Mouse (Mus musculus) gastrocnemius, postnatal 10 days (tissue): Measurements from ENCODE around the gene Pex11b. TPM values are rescaled to one million over a fixed set of nuclear protein-coding genes. Genes with fewer than 3 reads are reported as not detected.
"Not testable (repeated sequence)": the region's sequence is repeated elsewhere in the genome, so short reads cannot be mapped to it uniquely, and the experiment has no call there.

Experiments used
- DNase-seq: peaks from one replicate; pipeline ENCODE4 v3.0.0; 2021; ENCODE audit warnings: mixed read lengths
- long read RNA-seq, 2 experiments: library from polyadenylated mRNA; stranded (forward); transcript quantifications; one replicate each; pipeline ENCODE4 v2.0.0; 2021
- total RNA-seq, 2 experiments: library from RNA; stranded (reverse); gene quantifications; 2 replicates each; pipeline ENCODE4 v1.2.3; 2021

Pex11b gene
- total RNA-seq: 10 to 100 TPM; 23.6 to 26.7 TPM
- long read RNA-seq, experiment 1, transcript Pex11b-201 (5 exons, 1,122 nt): minor isoform, 7 of 42 reads
- long read RNA-seq, experiment 1, transcript Pex11b-202 (4 exons, 2,424 nt): major isoform, 20 of 42 reads
- long read RNA-seq, experiment 1, partial matches to known transcripts: 11 of 42 reads
- long read RNA-seq, experiment 1, other reads (novel, unspliced or antisense): 1 of 42 reads
- long read RNA-seq, experiment 2, transcript Pex11b-202 (4 exons, 2,424 nt): major isoform, 19 of 44 reads
- long read RNA-seq, experiment 2, transcript Pex11b-201 (5 exons, 1,122 nt): minor isoform, 13 of 44 reads
- long read RNA-seq, experiment 2, partial matches to known transcripts: 6 of 44 reads
- long read RNA-seq, experiment 2, other reads (novel, unspliced or antisense): 3 of 44 reads

DNA sequence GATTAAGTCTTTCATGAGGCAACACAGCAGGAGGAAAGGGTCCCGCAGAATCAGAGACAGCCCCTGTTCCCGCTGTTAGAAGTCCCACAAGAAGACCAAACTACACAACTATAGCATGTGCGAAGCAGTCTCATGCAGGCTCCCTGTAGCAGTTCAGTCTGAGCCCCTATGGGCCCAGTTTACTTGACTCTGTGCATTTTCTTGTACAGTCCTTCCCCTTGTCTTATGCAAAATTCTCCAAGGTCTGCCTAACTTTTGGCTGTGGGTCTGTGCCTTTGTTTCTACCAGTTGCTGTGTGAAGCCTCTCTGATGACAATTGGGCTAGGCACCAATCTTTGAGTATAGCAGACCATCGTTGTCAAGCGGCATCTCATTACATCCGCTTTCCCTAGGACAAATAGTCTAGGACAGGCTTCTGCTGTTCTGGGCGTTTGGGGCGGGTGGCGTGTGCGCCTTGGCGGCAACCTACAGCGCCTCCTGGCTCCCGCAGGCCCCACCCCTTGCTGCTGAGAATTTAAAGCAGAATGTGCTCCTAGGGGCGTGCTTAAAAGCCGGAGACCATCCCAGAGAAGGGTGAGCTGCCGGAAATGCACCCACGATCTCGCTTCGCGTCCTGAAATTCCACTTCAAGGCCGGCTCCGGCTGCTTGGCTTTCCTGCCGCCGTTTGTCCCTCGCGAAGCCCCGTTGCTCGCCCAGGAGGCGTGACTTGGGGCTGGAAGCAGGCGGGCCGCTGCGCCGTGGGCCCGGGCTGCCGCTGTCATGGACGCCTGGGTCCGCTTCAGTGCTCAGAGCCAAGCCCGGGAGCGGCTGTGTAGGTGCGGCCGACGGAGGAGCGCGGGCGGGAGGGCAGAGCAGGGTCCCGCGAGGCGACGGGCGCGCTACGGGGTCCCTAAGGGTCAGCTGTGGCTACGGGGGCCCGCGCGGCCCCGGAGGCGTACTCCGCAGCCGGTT, at the start of gene Pex11b, which contains the start of gene Gm42957:
Gene Pex11b, plus strand, starts transcription at position 449 of the 952 bp plus-strand sequence.
Gene Gm42957, plus strand, starts transcription at position 547 of the 952 bp plus-strand sequence.
- DNase-seq: peak; percentile 86

DNA sequence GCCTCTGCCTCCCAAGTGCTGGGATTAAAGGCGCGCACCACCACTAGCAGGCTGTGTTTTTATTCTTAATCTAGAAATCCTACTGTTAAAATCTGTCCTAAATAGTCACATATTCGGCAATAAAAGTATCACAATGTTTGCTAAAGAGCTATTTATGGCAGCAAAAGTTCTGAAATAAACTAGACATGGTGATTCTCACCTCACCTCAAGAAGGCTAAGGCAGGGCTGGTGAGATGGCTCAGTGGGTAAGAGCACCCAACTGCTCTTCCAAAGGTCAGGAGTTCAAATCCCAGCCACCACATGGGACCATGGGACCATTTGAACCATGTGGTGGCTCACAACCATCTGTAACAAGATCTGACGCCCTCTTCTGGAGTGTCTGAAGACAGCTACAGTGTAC, 44.5 kb upstream of the Pex11b start:
- DNase-seq: no peak

DNA sequence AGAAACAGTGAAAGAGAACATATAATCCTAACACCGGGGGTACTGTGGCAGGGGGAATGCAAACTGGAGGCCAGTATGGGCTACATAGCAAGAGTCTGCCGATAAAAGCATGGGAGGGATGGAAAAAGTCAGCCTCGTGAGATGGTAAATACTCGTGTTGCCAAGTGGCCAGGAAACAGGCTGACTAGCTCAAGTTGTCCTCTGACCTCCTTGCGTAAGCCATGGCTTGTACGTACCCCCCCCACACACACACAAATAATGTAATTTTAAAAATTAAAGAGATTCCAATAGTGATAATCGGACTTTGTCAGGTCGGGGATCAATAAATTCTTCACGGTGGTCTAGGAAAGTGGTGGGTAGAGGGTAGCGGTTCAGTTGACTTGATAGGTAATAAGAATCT, 41.8 kb upstream of the Pex11b start:
- no peak for DNase-seq

DNA sequence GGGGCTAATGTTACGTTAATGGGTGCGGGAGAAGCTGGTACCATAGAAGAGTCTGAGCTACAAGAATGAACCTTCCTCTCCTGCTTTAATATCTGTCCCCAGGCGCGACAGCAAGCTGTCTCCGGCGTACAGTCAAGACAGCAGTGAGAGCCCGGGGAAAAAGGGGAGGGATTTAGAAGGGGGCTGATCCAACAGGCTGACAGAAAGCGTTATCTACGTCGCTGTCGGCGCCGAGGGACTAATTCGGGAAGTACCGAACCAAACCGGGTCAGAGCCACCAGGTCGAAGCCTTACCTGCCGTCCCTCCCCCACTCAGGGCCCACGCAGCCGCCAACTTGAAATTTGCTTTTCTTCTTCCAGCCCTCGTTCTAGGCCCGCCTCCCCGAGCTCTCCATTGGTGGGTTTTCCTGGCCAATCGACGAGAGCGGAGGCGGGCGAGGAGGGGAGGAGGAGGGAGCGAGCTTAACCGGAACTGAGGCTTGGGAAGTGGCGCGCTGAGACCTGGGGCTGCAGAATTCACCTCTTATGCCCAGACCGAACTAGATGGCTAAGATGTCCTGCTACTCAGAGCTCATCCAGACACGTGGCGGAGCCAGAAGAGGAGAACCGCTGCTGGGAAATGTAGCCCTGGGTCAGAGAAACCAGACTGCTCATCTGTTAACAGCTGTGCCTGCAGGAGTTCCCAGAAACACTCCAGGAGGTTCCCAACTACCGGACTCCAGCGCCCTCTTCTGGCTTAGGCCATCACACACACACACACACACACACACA, 41.2 kb upstream of the Pex11b start, which contains the start of gene Polr3gl:
Gene Polr3gl, minus strand, starts transcription at position 392 of the 771 bp plus-strand sequence.
- peak; percentile 91 for DNase-seq

DNA sequence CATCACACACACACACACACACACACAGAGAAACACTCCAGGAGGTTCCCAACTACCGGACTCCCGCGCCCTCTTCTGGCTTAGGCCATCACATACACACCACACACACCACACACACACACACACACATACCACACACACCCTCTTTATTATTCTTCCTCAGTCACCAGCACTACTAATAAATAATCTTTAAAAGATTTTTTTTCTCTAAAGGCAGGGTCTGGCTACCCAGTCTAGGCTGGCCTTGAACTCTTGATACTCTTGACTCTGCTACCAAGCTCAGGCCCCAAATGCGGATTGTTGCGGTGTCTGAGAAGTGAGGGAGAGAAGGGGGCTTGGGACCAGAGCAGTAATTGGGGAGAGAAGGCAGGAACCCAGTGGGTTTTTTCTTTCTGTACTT, 40.3 kb upstream of the Pex11b start:
- DNase-seq: no peak

GRCm38 (mm10) chr3:96595661-96596060, 39.5 kb upstream of the Pex11b start:
- DNase-seq: no peak

DNA sequence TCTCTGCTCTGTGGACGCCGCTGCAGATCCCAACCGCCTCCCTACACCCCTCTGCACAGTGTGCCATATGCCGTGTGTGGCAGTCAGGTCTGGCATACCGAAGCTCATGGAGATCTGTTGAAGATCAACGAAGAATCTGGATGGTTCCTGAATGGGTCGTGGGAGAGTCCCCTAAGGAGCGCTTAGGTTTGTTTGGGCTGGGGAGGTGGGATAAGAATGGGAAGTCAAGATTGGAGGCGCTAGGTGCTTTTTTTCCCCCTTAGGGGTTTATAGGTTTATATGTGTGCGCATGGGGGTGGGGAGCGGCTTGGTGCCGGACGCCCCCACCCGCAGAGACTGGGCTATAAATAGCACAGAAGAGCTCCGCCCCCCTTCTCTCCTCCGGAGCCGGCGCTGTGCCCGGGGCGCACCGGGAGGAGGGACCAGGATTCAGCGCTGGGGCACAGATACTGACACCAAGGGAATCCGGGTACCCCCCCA, 38.9 kb upstream of the Pex11b start, which contains the start of gene Ankrd34a:
Gene Ankrd34a, plus strand, starts transcription at position 409 of the 480 bp plus-strand sequence.
- no peak for DNase-seq

- DNase-seq: no peak
These were observed 38.3 kb upstream of the Pex11b start for GRCm38 (mm10) chr3:96596855-96597254.

GRCm38 (mm10) chr3:96597435-96597891, 37.7 kb upstream of the Pex11b start:
- no peak for DNase-seq

DNA sequence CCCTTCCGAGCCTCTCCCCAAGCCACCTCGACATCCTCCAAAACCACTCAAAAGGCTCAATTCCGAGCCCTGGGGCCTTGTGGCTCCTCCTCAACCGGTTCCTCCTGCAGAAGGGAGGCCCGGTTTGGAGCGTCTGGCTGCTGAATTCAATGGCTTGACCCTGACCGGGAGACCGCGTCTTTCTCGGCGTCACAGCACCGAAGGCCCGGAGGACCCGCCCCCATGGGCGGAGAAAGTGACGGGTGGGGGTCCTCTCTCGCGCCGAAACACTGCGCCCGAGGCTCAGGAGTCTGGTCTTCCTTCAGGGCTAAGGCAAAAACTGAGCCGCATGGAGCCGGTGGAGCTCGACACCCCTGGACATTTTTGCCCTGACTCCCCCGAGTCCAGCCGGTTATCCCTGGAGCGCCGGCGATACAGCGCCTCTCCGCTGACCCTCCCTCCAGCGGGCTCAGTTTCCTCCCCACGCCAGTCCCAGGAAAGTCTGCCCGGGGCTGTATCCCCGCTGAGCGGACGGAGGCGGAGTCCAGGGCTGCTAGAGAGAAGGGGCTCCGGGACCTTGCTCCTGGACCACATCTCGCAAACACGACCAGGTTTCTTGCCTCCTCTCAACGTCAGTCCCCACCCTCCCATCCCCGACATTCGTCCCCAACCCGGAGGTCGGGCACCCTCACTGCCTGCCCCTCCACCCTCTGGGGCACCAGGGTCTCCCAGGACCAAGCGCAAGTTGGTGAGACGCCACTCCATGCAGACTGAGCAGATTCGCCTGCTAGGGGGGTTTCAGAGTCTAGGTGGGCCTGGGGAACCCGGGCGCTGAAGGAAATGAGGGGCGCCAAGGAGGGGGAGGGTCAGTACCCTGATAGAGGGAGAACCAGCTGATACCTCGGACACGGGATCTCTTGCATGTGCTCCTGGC, 36.8 kb upstream of the Pex11b start:
- peak; percentile 70 for DNase-seq

DNA sequence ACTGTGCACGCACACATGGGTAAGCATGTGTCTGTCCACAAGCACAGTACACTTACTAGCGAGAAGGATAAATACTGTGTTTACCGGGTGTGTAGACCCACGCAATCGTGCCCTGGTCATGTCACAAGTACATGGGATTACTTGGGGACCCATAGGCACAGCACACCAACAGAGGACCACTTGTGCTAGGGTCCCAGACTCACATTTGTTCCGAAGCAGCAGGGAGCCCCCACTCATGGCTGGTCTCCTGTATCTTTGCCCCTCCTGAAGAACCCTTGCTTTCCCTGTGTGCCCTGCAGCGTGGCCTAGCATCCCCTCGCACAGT, 36.1 kb upstream of the Pex11b start:
- no peak for DNase-seq

DNA sequence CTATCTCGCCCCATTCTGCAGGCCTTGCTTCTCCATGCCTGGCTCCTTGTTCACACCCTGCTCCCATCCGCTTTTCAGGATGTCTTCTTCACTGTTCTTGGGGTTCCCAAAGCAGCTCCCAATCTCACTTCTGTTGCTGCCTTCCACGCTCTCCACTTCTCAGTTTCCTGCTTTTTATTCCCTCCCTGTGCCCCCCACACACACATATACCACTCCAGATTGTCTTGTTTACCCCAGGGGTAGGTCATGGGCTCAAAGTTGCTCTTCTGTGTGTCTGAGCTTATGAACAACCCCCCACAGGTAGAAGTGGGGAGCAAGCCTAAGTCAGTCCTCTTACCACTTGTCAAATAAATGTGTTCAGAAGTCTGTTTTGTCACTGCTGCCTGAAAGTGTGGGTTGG, 35.8 kb upstream of the Pex11b start:
- no peak for DNase-seq

- DNase-seq: peak; percentile 87
These were observed 34.4 kb upstream of the Pex11b start, which contains the start of gene Lix1l for GRCm38 (mm10) chr3:96600639-96601250. Gene Lix1l (plus strand): TSS chr3:96601149.

DNA sequence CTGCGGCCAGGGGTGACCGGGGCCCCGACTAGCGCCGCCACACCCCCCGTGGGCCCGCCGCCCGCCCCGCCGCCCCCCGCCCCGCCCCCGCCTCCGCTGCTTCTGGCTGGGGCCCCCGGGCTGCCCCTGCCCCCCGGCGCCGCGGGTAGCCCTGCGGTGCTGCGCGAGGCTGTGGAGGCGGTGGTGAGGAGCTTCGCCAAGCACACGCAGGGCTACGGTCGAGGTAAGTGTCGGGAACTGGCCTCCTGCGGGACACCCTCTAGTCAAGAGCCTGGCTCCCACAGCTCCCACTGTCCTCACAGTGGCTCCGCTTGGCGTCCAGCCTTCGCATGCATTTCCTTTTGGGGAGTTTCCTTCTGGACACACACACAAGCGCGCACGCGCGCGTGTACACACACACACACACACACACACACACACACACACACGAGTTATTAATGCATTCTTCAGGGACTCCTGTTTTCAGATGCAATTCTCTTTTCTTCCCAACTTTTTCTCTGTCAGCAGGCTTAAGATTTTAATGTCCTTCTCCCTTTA, 33.9 kb upstream of the Pex11b start:
- peak; percentile 76 for DNase-seq

DNA sequence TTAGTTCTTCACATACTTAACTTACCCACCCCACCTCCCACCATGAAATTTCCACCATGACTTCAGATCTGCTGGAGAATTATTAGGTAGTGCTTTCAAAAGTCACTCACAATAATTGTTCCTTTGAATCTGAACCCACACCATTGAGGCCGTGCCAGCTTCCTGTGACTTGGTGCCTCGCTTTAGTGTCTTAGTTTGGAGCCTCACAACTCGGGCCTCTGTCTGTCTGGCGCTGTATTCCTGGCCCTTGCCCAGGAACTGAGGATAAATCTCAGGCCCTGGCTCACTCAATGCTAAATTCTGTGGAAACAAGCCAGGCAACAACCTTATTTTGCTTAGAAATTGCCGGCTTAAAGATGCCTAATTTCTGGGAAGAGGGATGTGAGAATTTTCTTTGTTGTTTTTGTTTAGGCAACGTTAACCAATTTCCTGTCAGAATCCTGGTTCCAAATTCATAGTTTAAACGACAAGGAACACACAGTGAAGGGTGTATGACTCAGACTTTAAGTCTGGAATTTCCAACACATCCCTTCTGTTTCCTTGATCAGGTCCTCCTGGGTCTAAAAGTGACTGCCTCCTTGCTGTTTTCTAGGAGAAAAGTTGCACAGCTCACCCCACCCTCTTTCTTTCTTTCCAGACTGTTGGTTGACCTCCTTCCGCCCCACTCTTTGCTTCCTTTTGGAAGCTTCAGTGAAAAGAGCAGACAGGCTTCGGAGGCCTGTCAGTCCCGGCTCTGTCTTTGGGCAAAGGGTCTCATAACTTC, 33.1 kb upstream of the Pex11b start:
- no peak for DNase-seq

DNA sequence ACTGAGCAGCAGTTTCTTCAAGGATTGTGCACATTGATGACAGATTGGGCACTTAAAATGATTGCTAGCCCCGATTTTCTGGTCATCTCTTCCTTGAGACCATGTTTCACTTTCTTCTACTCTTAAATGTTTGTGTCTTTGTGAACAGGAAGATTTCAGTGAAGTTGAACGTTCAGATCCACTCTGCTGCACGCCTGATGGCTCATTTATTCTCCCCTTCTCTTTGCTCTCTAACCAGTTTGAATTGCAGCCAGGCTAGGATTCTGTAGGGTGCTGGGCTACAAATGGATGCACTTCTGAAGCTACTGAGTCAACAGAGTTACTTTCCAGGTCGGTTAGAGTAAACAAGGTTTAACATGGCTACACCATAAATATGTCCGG, 32.5 kb upstream of the Pex11b start:
- no peak for DNase-seq

DNA sequence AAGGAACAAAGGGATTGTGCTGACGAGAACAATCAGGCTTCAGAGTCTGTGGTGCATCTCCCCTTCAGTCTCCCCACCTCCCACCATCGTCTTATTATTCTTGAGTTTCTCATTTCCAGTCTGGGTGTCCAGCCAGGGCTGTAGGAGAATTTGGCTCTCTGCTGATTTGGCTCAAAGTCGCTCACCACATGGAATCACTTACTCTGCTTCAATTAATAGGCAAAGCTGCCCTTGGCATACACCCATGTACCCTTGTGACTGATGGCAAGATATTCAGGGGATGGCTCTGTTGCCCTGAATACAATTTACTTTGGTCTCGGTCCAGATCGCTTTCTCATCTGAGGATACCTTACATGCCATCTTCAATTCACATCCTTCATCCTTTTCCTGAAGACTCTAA, 31.9 kb upstream of the Pex11b start:
- DNase-seq: no peak

- not testable (repeated sequence) for DNase-seq
These were observed 29.2 kb upstream of the Pex11b start for GRCm38 (mm10) chr3:96606007-96606406.

DNA sequence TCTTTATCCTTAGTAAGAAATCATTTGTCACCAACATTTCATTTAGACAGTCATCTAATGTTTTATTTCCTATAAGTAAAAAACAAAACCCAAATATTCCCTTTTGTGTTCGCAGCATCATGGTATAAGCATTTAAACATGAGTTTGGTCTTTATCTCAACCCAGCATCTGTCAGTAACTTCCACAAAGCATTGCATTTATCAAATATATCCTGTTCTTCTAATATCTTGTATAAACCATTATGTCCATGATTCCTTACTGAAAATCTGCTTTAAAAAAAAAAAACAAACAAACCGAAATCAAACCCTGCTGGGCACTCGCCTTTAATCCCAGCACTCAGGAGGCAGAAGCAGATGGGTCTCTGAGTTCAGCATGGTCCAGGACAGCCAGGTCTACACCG, 28.6 kb upstream of the Pex11b start:
- DNase-seq: no peak
